Mouse (Mus musculus) bone marrow, adult 2 months (tissue): ENCODE results near the gene H2afy2.

Experiments used
- CTCF ChIP-seq: fragments of 200-500 bp; IDR thresholded peaks from 2 replicates; pipeline ENCODE4 v1.5.1; 2011; ENCODE audit warnings: low read length, control low read depth; ENCODE audit not compliant: control insufficient read depth, insufficient read depth
- POLR2A ChIP-seq: fragments of 200-500 bp; IDR thresholded peaks from 2 replicates; pipeline ENCODE4 v1.6.1; 2011; ENCODE audit warnings: low read depth, mild to moderate bottlenecking, control low read depth, low read length, borderline replicate concordance; ENCODE audit not compliant: control insufficient read depth

DNA sequence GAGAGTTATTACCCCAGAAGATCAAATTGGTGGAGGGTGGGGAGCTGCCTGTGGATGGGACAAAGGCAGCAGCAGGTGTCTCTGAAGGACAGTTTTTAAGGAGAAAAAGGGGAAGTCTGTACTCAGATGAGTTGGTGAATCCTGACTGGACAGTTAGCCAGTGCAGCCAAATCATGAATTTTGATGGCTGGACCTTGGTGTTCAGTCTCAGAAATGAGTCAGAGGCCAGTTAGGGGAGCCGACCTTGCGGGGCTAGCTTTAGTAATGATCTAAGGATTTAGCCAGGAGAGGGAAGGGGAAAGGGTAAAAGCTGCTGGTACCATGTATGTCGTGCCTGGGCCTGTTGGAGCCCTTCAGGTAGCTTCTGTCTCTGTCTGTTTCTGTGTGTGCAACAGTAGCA lies 70.3 kb downstream of the H2afy2 start:
- TF ChIP-seq POLR2A (no peak), CTCF (no peak)
